Mouse (Mus musculus): Measurements from ENCODE around the gene Fam71a. TPM values are rescaled to one million over a fixed set of nuclear protein-coding genes. Genes with fewer than 3 reads are reported as not detected.
"Not testable (repeated sequence)": the region's sequence is repeated elsewhere in the genome, so short reads cannot be mapped to it uniquely, and the experiment has no call there.

Gene Fam71a
- polyA plus RNA-seq, 1 experiment from 2014 or later: not detected

DNA sequence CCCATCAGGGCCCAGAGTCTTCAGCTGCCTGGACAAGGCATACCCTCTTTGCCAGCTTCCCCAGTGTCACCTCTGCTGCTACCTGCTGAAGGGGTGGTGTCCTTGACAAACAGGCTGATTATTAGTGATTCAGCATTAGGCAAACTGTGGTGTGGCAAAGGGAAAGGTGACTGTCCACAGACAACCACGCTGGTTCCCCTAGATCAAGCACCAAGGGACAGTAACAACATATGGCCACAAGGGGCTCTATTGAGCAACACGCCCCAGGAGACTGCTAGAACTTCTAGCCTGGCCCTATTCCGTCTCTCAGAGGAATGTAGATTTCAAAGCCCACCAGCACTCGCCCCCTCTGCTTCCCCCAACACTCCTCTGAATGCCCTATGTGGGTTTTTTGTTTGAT lies 11.6 kb downstream of the Fam71a start:
- no peak overlapping the region for H3K9ac ChIP-seq (replicated peaks)
- H3K9me3 ChIP-seq (ENCODE audit: low read length): peaks cover 6% of the 10 kb centered on the region; the same call in 1 of the 2 replicates
- H3K27me3 ChIP-seq (ENCODE audit: insufficient read depth, low read length): no peaks in the 10 kb centered on the region; the same call in 1 of the 2 replicates
- H3K4me3 ChIP-seq (ENCODE audit: low read depth, low read length): no peak overlapping the region
- peaks cover 9% of the 10 kb centered on the region for H3K4me1 ChIP-seq (ENCODE audit: insufficient read depth)
- no peak for TF ChIP-seq EP300 (IDR thresholded peaks at IDR 0.05; ENCODE audit: low read depth)
- peak; percentile 90 for TF ChIP-seq CTCF (IDR thresholded peaks at IDR 0.05; ENCODE audit: low read depth)
- 7% methylated on average over 4 of the region's 4 CpGs for WGBS (ENCODE audit: insufficient replicate concordance)
- H3K27ac ChIP-seq (ENCODE audit: low read depth): no peak overlapping the region
- peak; percentile 40 for ATAC-seq
- H3K36me3 ChIP-seq (replicated peaks; ENCODE audit: insufficient read depth, low read length): no peaks in the 10 kb centered on the region
- no peak overlapping the region for H3K4me2 ChIP-seq (ENCODE audit: low read depth, low read length)
- DNase-seq: peak; percentile 58

DNA sequence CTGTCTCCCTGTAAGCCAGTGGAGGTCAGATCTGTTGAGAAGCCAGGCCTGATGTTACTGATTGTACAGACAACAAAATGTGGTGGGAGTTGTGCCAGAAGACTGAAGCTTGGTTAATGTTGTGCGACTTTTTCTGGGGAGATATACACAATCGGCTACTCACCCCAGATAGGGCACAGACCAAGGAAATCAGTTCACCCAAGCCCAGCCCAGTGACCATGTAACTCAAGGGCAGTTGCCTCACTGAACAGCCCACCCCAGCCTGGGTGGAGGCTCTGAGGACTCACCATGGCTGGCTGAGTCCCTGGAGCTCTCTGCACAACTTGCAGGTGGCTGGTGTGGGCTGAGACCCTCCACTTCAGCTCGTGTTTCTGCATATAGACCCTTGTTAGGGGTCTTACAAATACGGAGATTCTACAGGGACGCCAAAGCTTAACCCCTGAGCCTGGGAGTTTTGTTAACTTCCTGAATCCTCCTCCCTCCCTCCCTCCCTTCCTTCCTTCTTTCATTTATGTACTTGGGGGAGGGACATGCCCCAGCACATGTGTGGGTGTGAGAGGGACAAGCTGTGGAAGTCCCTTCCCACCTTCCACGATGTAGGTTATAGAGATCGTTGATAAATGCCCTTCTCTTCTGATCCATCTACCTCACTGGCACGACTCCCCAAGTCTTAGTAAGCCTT lies 13.6 kb downstream of the Fam71a start:
- Histone ChIP-seq H3K4me1 (ENCODE audit: insufficient read depth) (peaks cover 9% of the 10 kb centered on the region), H3K27me3 (ENCODE audit: insufficient read depth, low read length) (no peaks in the 10 kb centered on the region; the same call in 1 of the 2 replicates), H3K9ac (replicated peaks) (no peak overlapping the region), H3K4me2 (ENCODE audit: low read depth, low read length) (no peak overlapping the region), H3K9me3 (ENCODE audit: low read length) (no peaks in the 10 kb centered on the region), H3K4me3 (ENCODE audit: low read depth, low read length) (no peak overlapping the region), H3K36me3 (replicated peaks; ENCODE audit: insufficient read depth, low read length) (no peaks in the 10 kb centered on the region), H3K27ac (ENCODE audit: low read depth) (0 out of 2 replicates have a peak overlapping the region, but pooled peaks have one; percentile 22)
- no peak for ATAC-seq
- DNase-seq: no peak
- 39% methylated on average over 8 of the region's 8 CpGs for WGBS (ENCODE audit: insufficient replicate concordance)
- no peak for TF ChIP-seq EP300 (IDR thresholded peaks at IDR 0.05; ENCODE audit: low read depth)
- TF ChIP-seq CTCF (IDR thresholded peaks at IDR 0.05; ENCODE audit: low read depth): no peak

- not testable (repeated sequence) for ATAC-seq; H3K4me3 ChIP-seq (ENCODE audit: low read depth, low read length); H3K4me2 ChIP-seq (ENCODE audit: low read depth, low read length); H3K36me3 ChIP-seq (replicated peaks; ENCODE audit: insufficient read depth, low read length); DNase-seq; H3K9me3 ChIP-seq (ENCODE audit: low read length); H3K4me1 ChIP-seq (ENCODE audit: insufficient read depth); H3K9ac ChIP-seq (replicated peaks); H3K27me3 ChIP-seq (ENCODE audit: insufficient read depth, low read length); H3K27ac ChIP-seq (ENCODE audit: low read depth)
- WGBS (ENCODE audit: insufficient replicate concordance): 72% methylated on average over 5 of the region's 5 CpGs
These were observed 15.1 kb downstream of the Fam71a start for GRCm38 (mm10) chr1:191149489-191149888.

- 54% methylated on average over 8 of the region's 8 CpGs for WGBS (ENCODE audit: insufficient replicate concordance)
- TF ChIP-seq EP300 (IDR thresholded peaks at IDR 0.05; ENCODE audit: low read depth) (no peak), CTCF (IDR thresholded peaks at IDR 0.05; ENCODE audit: low read depth) (no peak)
These were observed 23.6 kb downstream of the Fam71a start for GRCm38 (mm10) chr1:191140983-191141382.

DNA sequence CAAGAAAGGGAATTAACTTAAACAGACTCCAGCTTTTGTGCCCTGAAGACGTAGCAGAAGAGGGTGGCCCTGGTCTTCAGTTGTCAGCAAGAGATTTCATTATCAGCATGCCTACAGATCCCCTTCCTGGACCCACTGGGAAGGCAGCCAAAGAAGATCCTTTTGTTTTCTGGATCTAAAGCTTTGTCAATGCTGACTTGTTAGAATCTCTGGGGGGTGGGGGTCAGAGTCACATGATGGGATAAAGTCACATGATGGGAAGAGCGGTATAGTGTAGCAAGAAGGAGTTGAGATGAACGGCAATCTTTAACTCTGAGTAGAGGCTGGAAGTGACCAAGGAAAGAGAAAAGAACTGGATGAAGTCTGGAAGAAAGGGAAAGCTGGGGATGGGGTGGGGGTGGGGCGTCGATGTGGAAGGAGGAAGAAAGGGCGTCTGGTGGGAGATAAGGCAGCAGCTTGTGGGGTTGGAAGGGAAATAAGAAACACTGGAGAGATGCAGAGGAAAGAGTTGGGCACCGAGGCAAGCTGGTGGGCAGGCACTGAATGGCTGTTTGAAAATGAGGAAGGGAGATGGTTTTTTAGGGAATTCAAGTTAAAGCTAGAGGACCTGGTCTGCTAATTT lies 25.6 kb downstream of the Fam71a start:
- no peaks in the 10 kb centered on the region for H3K27me3 ChIP-seq (ENCODE audit: insufficient read depth, low read length)
- no peak for DNase-seq
- H3K4me2 ChIP-seq (ENCODE audit: low read depth, low read length): no peak overlapping the region
- H3K4me3 ChIP-seq (ENCODE audit: low read depth, low read length): no peak overlapping the region
- 34% methylated on average over 7 of the region's 7 CpGs for WGBS (ENCODE audit: insufficient replicate concordance)
- no peaks in the 10 kb centered on the region for H3K36me3 ChIP-seq (replicated peaks; ENCODE audit: insufficient read depth, low read length)
- no peak overlapping the region for H3K27ac ChIP-seq (ENCODE audit: low read depth)
- no peaks in the 10 kb centered on the region for H3K9me3 ChIP-seq (ENCODE audit: low read length)
- TF ChIP-seq EP300 (IDR thresholded peaks at IDR 0.05; ENCODE audit: low read depth): no peak
- no peak for TF ChIP-seq CTCF (IDR thresholded peaks at IDR 0.05; ENCODE audit: low read depth)
- no peak overlapping the region for H3K9ac ChIP-seq (replicated peaks)
- no peak for ATAC-seq
- H3K4me1 ChIP-seq (ENCODE audit: insufficient read depth): no peaks in the 10 kb centered on the region

More at GRCm38 (mm10) chr1:191140983-191141382, 23.6 kb downstream of the Fam71a start:
- Histone ChIP-seq H3K36me3 (replicated peaks; ENCODE audit: insufficient read depth, low read length) (no peaks in the 10 kb centered on the region), H3K4me2 (ENCODE audit: low read depth, low read length) (no peak overlapping the region), H3K27ac (ENCODE audit: low read depth) (no peak overlapping the region), H3K4me3 (ENCODE audit: low read depth, low read length) (no peak overlapping the region), H3K27me3 (ENCODE audit: insufficient read depth, low read length) (no peaks in the 10 kb centered on the region), H3K4me1 (ENCODE audit: insufficient read depth) (no peaks in the 10 kb centered on the region), H3K9me3 (ENCODE audit: low read length) (no peaks in the 10 kb centered on the region), H3K9ac (replicated peaks) (no peak overlapping the region)
- ATAC-seq: no peak
- no peak for DNase-seq

- no peaks in the 10 kb centered on the region for H3K27me3 ChIP-seq (ENCODE audit: insufficient read depth, low read length)
- WGBS (ENCODE audit: insufficient replicate concordance): 73% methylated on average over 4 of the region's 4 CpGs
- no peak for DNase-seq
These were observed 26.2 kb downstream of the Fam71a start for GRCm38 (mm10) chr1:191138436-191138835.

More at GRCm38 (mm10) chr1:191138436-191138835, 26.2 kb downstream of the Fam71a start:
- peaks cover under 1% of the 10 kb centered on the region for H3K4me1 ChIP-seq (ENCODE audit: insufficient read depth)
- H3K9me3 ChIP-seq (ENCODE audit: low read length): no peaks in the 10 kb centered on the region
- H3K36me3 ChIP-seq (replicated peaks; ENCODE audit: insufficient read depth, low read length): no peaks in the 10 kb centered on the region
- ATAC-seq: no peak
- H3K4me2 ChIP-seq (ENCODE audit: low read depth, low read length): no peak overlapping the region
- no peak overlapping the region for H3K9ac ChIP-seq (replicated peaks)
- no peak for TF ChIP-seq CTCF (IDR thresholded peaks at IDR 0.05; ENCODE audit: low read depth)
- TF ChIP-seq EP300 (IDR thresholded peaks at IDR 0.05; ENCODE audit: low read depth): no peak
- no peak overlapping the region for H3K27ac ChIP-seq (ENCODE audit: low read depth)
- H3K4me3 ChIP-seq (ENCODE audit: low read depth, low read length): no peak overlapping the region
